Mouse (Mus musculus): Measurements from ENCODE around the gene Dcdc2b.

The Dcdc2b gene

DNA sequence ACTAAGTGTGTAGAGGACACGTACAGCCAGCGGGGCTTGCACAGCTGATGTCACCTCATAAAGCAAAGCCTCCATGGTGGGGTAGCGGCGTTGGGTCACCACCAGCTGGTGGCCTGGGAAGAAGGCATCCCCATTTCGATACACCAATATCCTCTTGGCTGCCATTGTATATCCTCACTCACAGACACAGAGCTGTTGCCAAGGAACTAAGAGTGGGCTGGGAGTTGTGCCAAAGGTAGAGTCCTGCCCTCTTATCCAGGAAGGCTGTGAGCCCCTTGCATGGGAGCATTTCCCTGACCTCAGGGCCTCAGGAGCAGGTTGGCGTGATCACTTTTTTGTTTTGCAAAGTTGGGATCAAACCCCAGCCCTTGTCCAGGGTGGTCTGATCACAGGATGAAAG is at the start of gene Dcdc2b:
Dcdc2b (minus strand) TSS at position 165 of the 400 bp plus-strand sequence.
- no peak for DNase-seq (ENCODE audit: low spot score in 2 of 2)

GRCm38 (mm10) chr4:129662255-129662813 is 48.3 kb upstream of the Dcdc2b start:
- DNase-seq (ENCODE audit: low spot score in 2 of 2), result no peak

DNA sequence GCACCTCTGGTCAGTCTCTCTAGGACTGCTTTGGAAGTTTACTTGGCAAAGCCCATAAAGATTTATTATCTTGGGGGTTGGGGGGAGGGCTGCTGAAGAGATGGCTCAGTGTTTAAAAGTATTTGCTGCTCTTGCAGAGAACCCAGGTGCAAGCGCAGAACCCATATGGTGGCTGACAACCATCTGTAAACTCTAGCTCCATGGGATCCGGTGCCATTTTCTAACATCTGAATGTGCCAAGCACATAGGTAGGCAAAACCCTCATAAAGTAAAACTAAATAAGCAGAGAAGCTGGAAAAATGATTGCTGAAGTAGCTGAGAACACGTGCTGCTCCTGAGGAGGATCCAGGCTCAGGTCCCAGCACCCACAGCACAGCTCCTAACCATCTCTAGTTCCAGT is 47.5 kb upstream of the Dcdc2b start:
- DNase-seq (ENCODE audit: low spot score in 2 of 2), result no peak

DNA sequence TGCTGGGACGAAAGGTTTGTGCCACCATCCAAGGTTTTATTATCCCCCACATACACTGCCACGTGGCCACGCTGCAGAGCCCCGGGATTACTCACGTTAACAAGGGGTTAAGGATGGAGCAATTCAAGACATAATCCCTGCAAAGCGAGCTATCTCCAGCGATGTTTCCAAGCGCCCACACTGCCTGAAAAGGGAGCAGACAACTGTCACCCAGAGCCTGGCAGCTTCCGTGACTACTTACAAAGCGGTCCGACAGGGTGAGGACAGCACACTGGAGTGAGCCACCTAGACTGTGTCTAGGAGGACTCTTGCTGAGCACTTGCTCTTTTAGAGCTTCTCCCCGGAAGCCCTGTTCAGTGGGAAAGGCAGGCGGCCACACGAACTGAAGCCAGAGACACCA is 40.7 kb upstream of the Dcdc2b start:
- DNase-seq (ENCODE audit: low spot score in 2 of 2), result no peak

- DNase-seq (ENCODE audit: low spot score in 2 of 2), result no peak
These were observed 36.3 kb upstream of the Dcdc2b start for GRCm38 (mm10) chr4:129650359-129650758.

GRCm38 (mm10) chr4:129648656-129649055 is 34.6 kb upstream of the Dcdc2b start:
- no peak for DNase-seq (ENCODE audit: low spot score in 2 of 2)

GRCm38 (mm10) chr4:129645204-129645603 is 31.1 kb upstream of the Dcdc2b start:
- no peak for DNase-seq (ENCODE audit: low spot score in 2 of 2)

- DNase-seq (ENCODE audit: low spot score in 2 of 2), result no peak
These were observed 27.7 kb upstream of the Dcdc2b start for GRCm38 (mm10) chr4:129641756-129642155.

- DNase-seq (ENCODE audit: low spot score in 2 of 2), result peak; percentile 88 to 97
These were observed 26.8 kb upstream of the Dcdc2b start, which contains the start of gene Txlna for GRCm38 (mm10) chr4:129640638-129641467. TSS of gene Txlna (minus strand) at chr4:129641065.

DNA sequence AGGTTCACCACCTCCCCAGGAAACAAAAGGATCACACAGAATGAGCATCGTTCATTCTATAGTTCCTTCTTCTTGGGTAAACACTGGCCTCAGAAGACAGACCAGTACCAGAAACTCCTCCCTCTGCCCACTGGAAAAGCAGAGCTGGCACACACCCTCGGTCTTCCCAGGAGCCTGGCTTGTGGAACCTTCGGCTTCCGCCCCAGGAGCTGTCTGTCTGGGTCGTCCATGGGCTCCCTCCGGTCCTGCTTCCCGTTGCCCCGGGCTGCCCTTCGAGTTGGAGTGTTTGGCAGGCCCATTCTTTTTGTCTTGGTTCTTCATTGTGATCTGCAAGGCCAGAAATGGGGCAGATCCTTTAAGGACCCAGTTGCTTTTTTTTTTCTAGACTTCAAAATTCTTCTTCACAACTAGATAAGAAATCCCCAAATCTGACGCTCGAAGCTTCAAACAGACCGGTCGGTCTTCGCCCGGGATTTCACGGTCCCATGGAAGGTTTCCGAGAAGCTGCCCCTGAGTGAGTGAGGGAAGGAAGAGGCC is 26.1 kb upstream of the Dcdc2b start:
- peak; percentile 42 for DNase-seq (ENCODE audit: low spot score in 2 of 2)

GRCm38 (mm10) chr4:129639221-129639620 is 25.2 kb upstream of the Dcdc2b start:
- DNase-seq (ENCODE audit: low spot score in 2 of 2), result no peak

GRCm38 (mm10) chr4:129633852-129634251 is 19.8 kb upstream of the Dcdc2b start:
- DNase-seq (ENCODE audit: low spot score in 2 of 2), result no peak

- no peak for DNase-seq (ENCODE audit: low spot score in 2 of 2)
These were observed 17.8 kb upstream of the Dcdc2b start for GRCm38 (mm10) chr4:129631867-129632266.

- DNase-seq (ENCODE audit: low spot score in 2 of 2), result no peak
These were observed 16.9 kb upstream of the Dcdc2b start for GRCm38 (mm10) chr4:129630944-129631343.

- DNase-seq (ENCODE audit: low spot score in 2 of 2), result no peak
These were observed 12.0 kb upstream of the Dcdc2b start for GRCm38 (mm10) chr4:129626035-129626434.

DNA sequence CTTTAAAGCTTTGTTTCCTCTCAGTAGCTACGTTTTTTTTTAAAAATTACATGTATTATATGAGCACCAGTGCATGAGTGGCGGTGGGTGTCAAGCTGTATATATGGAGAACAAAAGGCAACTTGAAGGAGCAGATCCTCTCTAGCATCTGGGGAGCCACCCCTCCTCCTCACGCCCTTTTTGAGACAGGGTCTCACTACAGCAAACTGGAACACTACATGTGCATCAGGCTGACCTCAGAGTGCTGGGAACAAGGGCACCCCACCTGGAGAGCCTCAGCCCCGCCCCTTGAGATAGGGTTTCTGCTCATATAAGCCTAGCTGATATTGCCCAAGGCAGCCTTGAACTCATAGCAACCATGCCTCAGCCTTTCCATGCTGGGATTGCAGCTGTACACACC is 11.4 kb upstream of the Dcdc2b start:
- no peak for DNase-seq (ENCODE audit: low spot score in 2 of 2)

DNA sequence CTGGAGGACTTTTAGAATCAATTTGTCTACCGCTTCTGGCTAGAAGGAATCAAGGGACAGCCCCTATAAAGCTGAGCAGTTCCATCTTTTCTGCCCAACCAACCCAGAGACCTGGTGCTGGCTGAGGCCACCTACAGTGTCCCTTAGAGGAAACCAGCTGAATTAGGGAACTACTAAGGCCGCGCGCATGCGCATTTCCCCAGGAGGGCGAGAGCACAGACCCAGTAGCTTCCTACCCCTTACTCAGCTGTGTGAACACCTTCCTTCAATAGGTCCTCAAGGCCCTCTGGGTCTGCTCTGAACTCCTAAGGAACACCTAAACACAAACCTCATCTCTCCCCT is 10.9 kb upstream of the Dcdc2b start:
- DNase-seq (ENCODE audit: low spot score in 2 of 2), result peak; percentile 47 to 82

DNA sequence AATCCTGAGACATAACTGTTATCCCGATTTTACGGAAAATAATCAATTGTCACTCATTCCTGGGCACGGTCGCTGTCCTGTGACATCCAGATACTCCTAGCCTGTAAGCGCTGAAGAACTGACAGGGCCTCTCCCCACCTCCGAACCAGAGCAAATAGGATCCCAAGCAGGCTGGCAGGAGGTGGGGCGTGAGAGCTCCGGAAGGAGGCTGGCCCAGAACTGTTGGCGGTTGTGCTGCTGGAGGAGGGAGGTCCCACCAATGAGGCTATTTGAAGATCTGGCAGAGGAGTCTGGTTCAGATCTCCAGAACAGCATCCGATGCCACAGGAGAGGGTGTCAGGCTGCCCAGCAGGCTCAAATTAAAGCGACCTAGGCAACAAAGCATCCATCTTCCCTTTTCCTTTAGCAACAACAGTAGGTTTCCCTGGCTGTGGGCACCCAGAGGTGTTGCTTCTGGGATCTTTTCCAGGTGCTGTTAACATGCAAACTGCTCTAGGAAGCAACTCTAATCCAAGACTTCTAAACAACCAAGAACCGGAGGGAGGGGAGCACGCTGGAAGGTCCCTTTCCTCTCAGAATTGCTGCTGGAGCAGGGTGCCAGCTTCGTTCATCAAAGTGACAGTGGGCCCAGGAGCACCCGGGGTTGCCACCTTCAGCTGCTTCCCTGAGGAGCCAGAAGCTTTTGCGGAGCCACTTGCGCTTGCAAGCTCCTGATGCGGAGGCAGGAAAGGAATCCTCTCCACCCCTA is 10.4 kb upstream of the Dcdc2b start:
- DNase-seq (ENCODE audit: low spot score in 2 of 2), result peak; percentile 53 to 84

GRCm38 (mm10) chr4:129623681-129624091 is 9.6 kb upstream of the Dcdc2b start, which contains the start of gene Ccdc28b:
TSS of gene Ccdc28b (minus strand) at chr4:129623947.
- DNase-seq (ENCODE audit: low spot score in 2 of 2), result peak; percentile 45 to 46

GRCm38 (mm10) chr4:129622803-129623535 is 8.9 kb upstream of the Dcdc2b start:
- no peak for DNase-seq (ENCODE audit: low spot score in 2 of 2)

- no peak for DNase-seq (ENCODE audit: low spot score in 2 of 2)
These were observed 8.2 kb upstream of the Dcdc2b start for GRCm38 (mm10) chr4:129622120-129622802.

All from spleen, postnatal 10 days (tissue).